Mouse (Mus musculus) hematopoietic stem cell, adult 5-6 weeks (primary cell): ENCODE data around the gene Ascl2. TPM values are rescaled to one million over a fixed set of nuclear protein-coding genes. Genes with fewer than 3 reads are reported as not detected.

Experiments
- ATAC-seq, 2 experiments: fragments of 125-278 bp in 1 of 2; replicated peaks in 1 of 2; 2 replicates each; pipeline ENCODE4 v1.8.0; 2016 to 2017; ENCODE audit warnings: inconsistent platforms in 2 of 2, mild to moderate bottlenecking in 2 of 2, moderate number of reproducible peaks in 2 of 2, low read depth in 1 of 2, moderate TSS enrichment in 1 of 2; ENCODE audit not compliant: low FRiP score in 2 of 2, poor library complexity in 2 of 2, severe bottlenecking in 2 of 2, insufficient read depth in 1 of 2, low TSS enrichment in 1 of 2
- total RNA-seq: library from RNA; stranded (forward); fragments of 172-1452, 232-1000 nt; gene quantifications from 2 replicates; pipeline ENCODE4 v1.2.3, GENCODE M21; 2017

Ascl2 gene
- not detected in 2 replicates for total RNA-seq

GRCm38 (mm10) chr7:142968809-142969511 is at the start of gene Ascl2:
Gene Ascl2, minus strand, starts transcription at chr7:142969264.
- no peak for ATAC-seq

GRCm38 (mm10) chr7:143017181-143017580 is 48.1 kb upstream of the Ascl2 start:
- ATAC-seq, result no peak

- peak in 1 of 2 experiments; percentile 2; a peak in 1 of 4 replicates for ATAC-seq
These were observed 47.5 kb upstream of the Ascl2 start for GRCm38 (mm10) chr7:143016424-143017142.

- no peak; a peak in 1 of 4 replicates for ATAC-seq
These were observed 46.8 kb upstream of the Ascl2 start for GRCm38 (mm10) chr7:143015755-143016423.

GRCm38 (mm10) chr7:143014862-143015659 is 46.0 kb upstream of the Ascl2 start:
- ATAC-seq, result no peak

GRCm38 (mm10) chr7:143013420-143014178 is 44.5 kb upstream of the Ascl2 start:
- no peak for ATAC-seq

GRCm38 (mm10) chr7:143012230-143012875 is 43.3 kb upstream of the Ascl2 start:
- no peak for ATAC-seq

- ATAC-seq, result no peak
These were observed 42.2 kb upstream of the Ascl2 start for GRCm38 (mm10) chr7:143011226-143011625.

GRCm38 (mm10) chr7:143009996-143010395 is 40.9 kb upstream of the Ascl2 start:
- ATAC-seq, result peak; percentile 30 to 46

GRCm38 (mm10) chr7:143008996-143009665 is 40.1 kb upstream of the Ascl2 start:
- ATAC-seq, result no peak

GRCm38 (mm10) chr7:143008370-143008926 is 39.4 kb upstream of the Ascl2 start:
- ATAC-seq, result peak; percentile 12 to 13; a peak in 3 of 4 replicates

GRCm38 (mm10) chr7:143007599-143008369 is 38.7 kb upstream of the Ascl2 start:
- ATAC-seq, result peak; percentile 43 to 54

- no peak for ATAC-seq
These were observed 37.9 kb upstream of the Ascl2 start for GRCm38 (mm10) chr7:143006756-143007598.

GRCm38 (mm10) chr7:143006097-143006755 is 37.2 kb upstream of the Ascl2 start:
- ATAC-seq, result no peak
